Mouse (Mus musculus) stomach, embryonic 15.5 days (tissue): ENCODE measurements around the gene Prkcd. TPM values are rescaled to one million over a fixed set of nuclear protein-coding genes. Genes with fewer than 3 reads are reported as not detected.
A peak's percentile ranks its signal among the peaks of the same experiment; 100 is the strongest.
"Not testable (repeated sequence)": the region's sequence is repeated elsewhere in the genome, so short reads cannot be mapped to it uniquely, and the experiment has no call there.

Experiments used
- ATAC-seq: fragments of 200-750 bp; cut with Nextera tagmentation; 2 replicates; pipeline ENCODE4 v1.8.0; 2017; ENCODE audit warnings: low read depth, moderate number of reproducible peaks, moderate TSS enrichment; ENCODE audit not compliant: insufficient read depth, low FRiP score
- H3K27ac ChIP-seq: fragments of 300-500 bp; sonication (generic); 2 replicates; pipeline ENCODE4 v1.5.1; 2015; ENCODE audit warnings: mild to moderate bottlenecking, inconsistent platforms
- H3K27me3 ChIP-seq: fragments of 300-500 bp; sonication (generic); replicated peaks from 2 replicates; pipeline ENCODE4 v1.6.1; 2015; ENCODE audit warnings: inconsistent platforms
- H3K36me3 ChIP-seq: fragments of 300-500 bp; sonication (generic); 2 replicates; pipeline ENCODE4 v1.6.1; 2015; ENCODE audit warnings: inconsistent platforms
- H3K4me1 ChIP-seq: fragments of 300-500 bp; sonication (generic); 2 replicates; pipeline ENCODE4 v1.6.1; 2015; ENCODE audit warnings: inconsistent platforms
- H3K4me2 ChIP-seq: fragments of 300-500 bp; sonication (generic); 2 replicates; pipeline ENCODE4 v1.6.1; 2015; ENCODE audit warnings: mild to moderate bottlenecking, inconsistent platforms
- H3K4me3 ChIP-seq: fragments of 300-500 bp; sonication (generic); replicated peaks from 2 replicates; pipeline ENCODE4 v1.5.1; 2015; ENCODE audit warnings: inconsistent platforms
- H3K9ac ChIP-seq: fragments of 300-500 bp; sonication (generic); 2 replicates; pipeline ENCODE4 v1.6.1; 2015; ENCODE audit warnings: inconsistent platforms
- H3K9me3 ChIP-seq: fragments of 300-500 bp; sonication (generic); 2 replicates; pipeline ENCODE4 v1.6.1; 2016; ENCODE audit warnings: inconsistent platforms
- WGBS: fragments of 180-500 bp; shearing (Covaris S2); methylation state at CpG from one replicate; pipeline ENCODE4 v1.1.7; 2015; 5-methylcytosine and 5-hydroxymethylcytosine counted together
- polyA plus RNA-seq: library from polyadenylated mRNA; unstranded; fragments of >200 nt; fragmentation: Nextera tagmentation; extraction: Ambion mirVana; gene quantifications from 2 replicates; pipeline ENCODE4 v1.2.1, GENCODE M21; 2015

Prkcd gene
- polyA plus RNA-seq, 1 experiment from 2014 or later, result 56.2 TPM

GRCm38 (mm10) chr14:30581238-30581637 lies 44.8 kb downstream of the Prkcd start:
- no peak overlapping the region for H3K9ac ChIP-seq
- no peaks in the 10 kb centered on the region for H3K9me3 ChIP-seq
- H3K4me2 ChIP-seq, result no peak overlapping the region
- no peak overlapping the region for H3K4me3 ChIP-seq
- no peak overlapping the region for H3K27ac ChIP-seq
- no peaks in the 10 kb centered on the region for H3K27me3 ChIP-seq
- ATAC-seq, result no peak
- H3K4me1 ChIP-seq, result peaks cover 18% of the 10 kb centered on the region
- no peaks in the 10 kb centered on the region for H3K36me3 ChIP-seq
- 81% methylated on average over 1 of the region's 1 CpGs for WGBS

- Histone ChIP-seq H3K4me2 (no peak overlapping the region), H3K27ac (no peak overlapping the region), H3K9me3 (no peaks in the 10 kb centered on the region), H3K4me1 (peaks cover 20% of the 10 kb centered on the region), H3K36me3 (peaks cover 6% of the 10 kb centered on the region; the same call in 1 of the 2 replicates), H3K27me3 (no peaks in the 10 kb centered on the region), H3K9ac (no peak overlapping the region), H3K4me3 (no peak overlapping the region)
- ATAC-seq, result no peak
- 28% methylated on average over 5 of the region's 5 CpGs for WGBS
Measured at GRCm38 (mm10) chr14:30579882-30580281, 46.1 kb downstream of the Prkcd start.

GRCm38 (mm10) chr14:30579180-30579579 lies 46.8 kb downstream of the Prkcd start:
- WGBS, result 61% methylated on average over 5 of the region's 5 CpGs
- no peak overlapping the region for H3K9ac ChIP-seq
- peaks cover 10% of the 10 kb centered on the region; the same call in 1 of the 2 replicates for H3K36me3 ChIP-seq
- H3K4me1 ChIP-seq, result peaks cover 13% of the 10 kb centered on the region; the same call in 1 of the 2 replicates
- no peak overlapping the region for H3K4me2 ChIP-seq
- ATAC-seq, result no peak
- H3K27me3 ChIP-seq, result no peaks in the 10 kb centered on the region
- H3K27ac ChIP-seq, result no peak overlapping the region
- no peak overlapping the region for H3K4me3 ChIP-seq
- no peaks in the 10 kb centered on the region for H3K9me3 ChIP-seq

- not testable (repeated sequence) for H3K27ac ChIP-seq, H3K9me3 ChIP-seq, H3K9ac ChIP-seq, H3K27me3 ChIP-seq, H3K4me2 ChIP-seq, H3K4me3 ChIP-seq
- WGBS, result 24% methylated on average over 10 of the region's 12 CpGs
- Histone ChIP-seq H3K4me1 (peaks cover 12% of the 10 kb centered on the region; the same call in 1 of the 2 replicates), H3K36me3 (peaks cover 23% of the 10 kb centered on the region)
- 0 out of 2 replicates have a peak, but pooled peaks have one; percentile 57 for ATAC-seq
Measured at GRCm38 (mm10) chr14:30577303-30578062, 48.5 kb downstream of the Prkcd start.

GRCm38 (mm10) chr14:30576260-30576659 lies 49.8 kb downstream of the Prkcd start:
- Histone ChIP-seq H3K27ac (no peak overlapping the region), H3K36me3 (peaks cover 28% of the 10 kb centered on the region)

GRCm38 (mm10) chr14:30575791-30576190 lies 50.2 kb downstream of the Prkcd start:
- H3K9me3 ChIP-seq, result no peaks in the 10 kb centered on the region
- peaks cover 33% of the 10 kb centered on the region for H3K36me3 ChIP-seq
- WGBS, result 65% methylated on average over 7 of the region's 7 CpGs
- no peak overlapping the region for H3K27ac ChIP-seq
- ATAC-seq, result no peak
- H3K9ac ChIP-seq, result no peak overlapping the region
- H3K4me1 ChIP-seq, result peaks cover 12% of the 10 kb centered on the region; the same call in 1 of the 2 replicates
- no peaks in the 10 kb centered on the region for H3K27me3 ChIP-seq
- no peak overlapping the region for H3K4me2 ChIP-seq
- H3K4me3 ChIP-seq, result no peak overlapping the region

More at GRCm38 (mm10) chr14:30576260-30576659, 49.8 kb downstream of the Prkcd start:
- H3K4me1 ChIP-seq, result peaks cover 12% of the 10 kb centered on the region; the same call in 1 of the 2 replicates
- no peak for ATAC-seq
- WGBS, result 33% methylated on average over 5 of the region's 5 CpGs
- H3K4me3 ChIP-seq, result no peak overlapping the region
- no peaks in the 10 kb centered on the region for H3K9me3 ChIP-seq
- H3K4me2 ChIP-seq, result no peak overlapping the region
- H3K9ac ChIP-seq, result no peak overlapping the region
- H3K27me3 ChIP-seq, result no peaks in the 10 kb centered on the region

GRCm38 (mm10) chr14:30573983-30574584 lies 51.9 kb downstream of the Prkcd start:
- Histone ChIP-seq H3K27me3 (no peaks in the 10 kb centered on the region), H3K4me3 (no peak overlapping the region), H3K4me2 (no peak overlapping the region), H3K9me3 (no peaks in the 10 kb centered on the region), H3K9ac (no peak overlapping the region), H3K27ac (no peak overlapping the region; the same call in 1 of the 2 replicates), H3K4me1 (peaks cover 9% of the 10 kb centered on the region; the same call in 1 of the 2 replicates), H3K36me3 (peaks cover 48% of the 10 kb centered on the region)
- WGBS, result 63% methylated on average over 6 of the region's 6 CpGs
- ATAC-seq, result no peak; the same call in 1 of the 2 replicates

- H3K4me2 ChIP-seq, result no peak overlapping the region
- H3K9me3 ChIP-seq, result no peaks in the 10 kb centered on the region
- H3K27me3 ChIP-seq, result no peaks in the 10 kb centered on the region
- H3K9ac ChIP-seq, result no peak overlapping the region
- H3K27ac ChIP-seq, result no peak overlapping the region
- H3K4me3 ChIP-seq, result no peak overlapping the region
- no peak for ATAC-seq
- H3K36me3 ChIP-seq, result peaks cover 56% of the 10 kb centered on the region
- peaks cover 9% of the 10 kb centered on the region; the same call in 1 of the 2 replicates for H3K4me1 ChIP-seq
- WGBS, result 62% methylated on average over 8 of the region's 8 CpGs
Measured at GRCm38 (mm10) chr14:30573235-30573634, 52.8 kb downstream of the Prkcd start.

GRCm38 (mm10) chr14:30572253-30572652 lies 53.8 kb downstream of the Prkcd start:
- Histone ChIP-seq H3K4me1 (peaks cover 9% of the 10 kb centered on the region; the same call in 1 of the 2 replicates), H3K27ac (no peak overlapping the region), H3K9me3 (no peaks in the 10 kb centered on the region), H3K4me2 (no peak overlapping the region), H3K4me3 (no peak overlapping the region), H3K27me3 (no peaks in the 10 kb centered on the region), H3K36me3 (peaks cover 64% of the 10 kb centered on the region), H3K9ac (no peak overlapping the region)
- WGBS, result 85% methylated on average over 10 of the region's 10 CpGs
- no peak for ATAC-seq

- no peaks in the 10 kb centered on the region for H3K9me3 ChIP-seq
- 80% methylated on average over 9 of the region's 9 CpGs for WGBS
- no peak overlapping the region for H3K27ac ChIP-seq
- no peak for ATAC-seq
- H3K4me3 ChIP-seq, result no peak overlapping the region
- H3K27me3 ChIP-seq, result no peaks in the 10 kb centered on the region
- H3K4me2 ChIP-seq, result no peak overlapping the region
- peaks cover 80% of the 10 kb centered on the region for H3K36me3 ChIP-seq
- H3K4me1 ChIP-seq, result no peaks in the 10 kb centered on the region
- no peak overlapping the region for H3K9ac ChIP-seq
Measured at GRCm38 (mm10) chr14:30570303-30570702, 55.7 kb downstream of the Prkcd start.

- no peaks in the 10 kb centered on the region for H3K9me3 ChIP-seq
- ATAC-seq, result no peak
- WGBS, result 87% methylated on average over 9 of the region's 9 CpGs
- H3K4me2 ChIP-seq, result no peak overlapping the region
- no peak overlapping the region for H3K9ac ChIP-seq
- H3K27ac ChIP-seq, result no peak overlapping the region
- H3K36me3 ChIP-seq, result peaks cover 73% of the 10 kb centered on the region
- no peaks in the 10 kb centered on the region for H3K4me1 ChIP-seq
- H3K27me3 ChIP-seq, result no peaks in the 10 kb centered on the region
- no peak overlapping the region for H3K4me3 ChIP-seq
Measured at GRCm38 (mm10) chr14:30568016-30568415, 58.0 kb downstream of the Prkcd start.

GRCm38 (mm10) chr14:30566317-30566716 lies 59.7 kb downstream of the Prkcd start:
- Histone ChIP-seq H3K27ac (no peak overlapping the region), H3K27me3 (no peaks in the 10 kb centered on the region), H3K9me3 (no peaks in the 10 kb centered on the region), H3K9ac (no peak overlapping the region), H3K36me3 (peaks cover 63% of the 10 kb centered on the region), H3K4me2 (no peak overlapping the region), H3K4me3 (no peak overlapping the region), H3K4me1 (no peaks in the 10 kb centered on the region)
- no peak for ATAC-seq
- 84% methylated on average over 6 of the region's 6 CpGs for WGBS
